Mouse (Mus musculus): ENCODE measurements around the gene E130208F15Rik.
A peak's percentile ranks its signal among the peaks of the same experiment; 100 is the strongest.

Gene E130208F15Rik

GRCm38 (mm10) chr7:30306083-30306779 lies 15.3 kb upstream of the E130208F15Rik start:
- DNase-seq (ENCODE audit: low read depth, low spot score), result no peak

GRCm38 (mm10) chr7:30308076-30309005 lies 13.2 kb upstream of the E130208F15Rik start, which contains the start of gene Alkbh6:
TSS of gene Alkbh6 (plus strand) at chr7:30308717.
- DNase-seq (ENCODE audit: low read depth, low spot score), result peak; percentile 85

- DNase-seq (ENCODE audit: low read depth, low spot score), result no peak
Observed at GRCm38 (mm10) chr7:30309395-30310129, 12.0 kb upstream of the E130208F15Rik start.

GRCm38 (mm10) chr7:30310136-30310535 lies 11.4 kb upstream of the E130208F15Rik start:
- DNase-seq (ENCODE audit: low read depth, low spot score), result no peak

- DNase-seq (ENCODE audit: low read depth, low spot score), result no peak
Observed at GRCm38 (mm10) chr7:30313666-30314320, 7.7 kb upstream of the E130208F15Rik start.

GRCm38 (mm10) chr7:30314721-30315155 lies 6.8 kb upstream of the E130208F15Rik start, which contains the start of gene Syne4:
TSS of gene Syne4 (plus strand) at chr7:30314807.
- DNase-seq (ENCODE audit: low read depth, low spot score), result no peak

- DNase-seq (ENCODE audit: low read depth, low spot score), result no peak
Observed at GRCm38 (mm10) chr7:30315559-30316529, 5.7 kb upstream of the E130208F15Rik start.

- DNase-seq (ENCODE audit: low read depth, low spot score), result no peak
Observed at GRCm38 (mm10) chr7:30318142-30318541, 3.4 kb upstream of the E130208F15Rik start.

- DNase-seq (ENCODE audit: low read depth, low spot score), result no peak
Observed at GRCm38 (mm10) chr7:30320946-30321345, 594 bp upstream of the E130208F15Rik start.

GRCm38 (mm10) chr7:30322285-30322667 lies 736 bp downstream of the E130208F15Rik start:
- peak; percentile 88 for DNase-seq (ENCODE audit: low read depth, low spot score)

- no peak for DNase-seq (ENCODE audit: low read depth, low spot score)
Observed at GRCm38 (mm10) chr7:30322865-30323264, 1.3 kb downstream of the E130208F15Rik start.

GRCm38 (mm10) chr7:30323795-30324194 lies 2.3 kb downstream of the E130208F15Rik start, which contains the start of gene Sdhaf1:
TSS of gene Sdhaf1 (minus strand) at chr7:30323895.
- no peak for DNase-seq (ENCODE audit: low read depth, low spot score)

GRCm38 (mm10) chr7:30324300-30324944 lies 2.9 kb downstream of the E130208F15Rik start:
- DNase-seq (ENCODE audit: low read depth, low spot score), result no peak

GRCm38 (mm10) chr7:30325364-30325763 lies 3.8 kb downstream of the E130208F15Rik start:
- DNase-seq (ENCODE audit: low read depth, low spot score), result no peak

GRCm38 (mm10) chr7:30326427-30326826 lies 4.9 kb downstream of the E130208F15Rik start:
- DNase-seq (ENCODE audit: low read depth, low spot score), result no peak

GRCm38 (mm10) chr7:30327140-30327539 lies 5.6 kb downstream of the E130208F15Rik start:
- no peak for DNase-seq (ENCODE audit: low read depth, low spot score)

GRCm38 (mm10) chr7:30328379-30328778 lies 6.8 kb downstream of the E130208F15Rik start:
- no peak for DNase-seq (ENCODE audit: low read depth, low spot score)

GRCm38 (mm10) chr7:30331887-30332286 lies 10.3 kb downstream of the E130208F15Rik start:
- DNase-seq (ENCODE audit: low read depth, low spot score), result peak; percentile 82

- DNase-seq (ENCODE audit: low read depth, low spot score), result no peak
Observed at GRCm38 (mm10) chr7:30332622-30333259, 11.2 kb downstream of the E130208F15Rik start.
